Mouse (Mus musculus) effector memory CD4-positive, alpha-beta T cell, adult 7 months (primary cell): ENCODE data around the gene Pias4. TPM values are rescaled to one million over a fixed set of nuclear protein-coding genes. Genes with fewer than 3 reads are reported as not detected.

Experiments used
- polyA plus RNA-seq: library from polyadenylated mRNA; unstranded; fragments of 100-300 nt; shearing (Covaris generic); gene quantifications from one replicate; pipeline ENCODE4 v1.2.1, GENCODE M21; 2017

Pias4 gene
- polyA plus RNA-seq, result 35.9 TPM

GRCm38 (mm10) chr10:81167200-81168086, at the start of gene Pias4:
TSS of gene Pias4 (minus strand) at chr10:81167923.

GRCm38 (mm10) chr10:81201807-81202758, 34.4 kb upstream of the Pias4 start, which contains the start of gene Nmrk2:
TSS of gene Nmrk2 (minus strand) at chr10:81202051.

GRCm38 (mm10) chr10:81183805-81184204, 16.1 kb upstream of the Pias4 start, which contains the start of gene 4930442H23Rik:
TSS of gene 4930442H23Rik (minus strand) at chr10:81183849.

GRCm38 (mm10) chr10:81182336-81183333, 14.9 kb upstream of the Pias4 start, which contains the start of gene Dapk3:
TSS of gene Dapk3 (plus strand) at chr10:81183005.

GRCm38 (mm10) chr10:81176466-81177271, 8.9 kb upstream of the Pias4 start, which contains the start of gene Eef2:
TSS of gene Eef2 (plus strand) at chr10:81176631.

GRCm38 (mm10) chr10:81134966-81135681, 32.6 kb downstream of the Pias4 start, which contains the start of gene Zbtb7a:
TSS of gene Zbtb7a (plus strand) at chr10:81135220.

GRCm38 (mm10) chr10:81105565-81106112, 62.1 kb downstream of the Pias4 start, which contains the start of gene Map2k2:
TSS of gene Map2k2 (plus strand) at chr10:81105915.

Other genes with a start within 250 kb of the Pias4 start
- gene Lmnb2, start 249.7 kb downstream of the Pias4 start, polyA plus RNA-seq, result 18.5 TPM
- gene Gadd45b, start 237.8 kb downstream of the Pias4 start, polyA plus RNA-seq, result 743 TPM
- gene Gng7, start 153.0 kb downstream of the Pias4 start, polyA plus RNA-seq, result 0.55 TPM
- gene Diras1, start 142.3 kb downstream of the Pias4 start, polyA plus RNA-seq, result not detected
- gene Slc39a3, start 130.5 kb downstream of the Pias4 start, polyA plus RNA-seq, result 11.1 TPM
- 65.6 TPM for gene Sgta, start 107.7 kb downstream of the Pias4 start, polyA plus RNA-seq
- 4.3 TPM for gene Thop1, start 97.9 kb downstream of the Pias4 start, polyA plus RNA-seq
- not detected for gene Creb3l3, start 69.0 kb downstream of the Pias4 start, polyA plus RNA-seq
- 139 TPM for gene Map2k2, start 62.0 kb downstream of the Pias4 start, polyA plus RNA-seq
- gene Zbtb7a, start 32.7 kb downstream of the Pias4 start, polyA plus RNA-seq, result 79.6 TPM
- 829 TPM for gene Eef2, start 8.7 kb upstream of the Pias4 start, polyA plus RNA-seq
- gene Dapk3, start 15.1 kb upstream of the Pias4 start, polyA plus RNA-seq, result 82.9 TPM
- 0.32 TPM for gene 4930442H23Rik, start 15.9 kb upstream of the Pias4 start, polyA plus RNA-seq
- 0.76 TPM for gene Nmrk2, start 34.1 kb upstream of the Pias4 start, polyA plus RNA-seq
- 3.1 TPM for gene Atcay, start 62.9 kb upstream of the Pias4 start, polyA plus RNA-seq
- gene Zfr2, start 65.2 kb upstream of the Pias4 start, polyA plus RNA-seq, result 4.9 TPM
- gene Matk, start 85.0 kb upstream of the Pias4 start, polyA plus RNA-seq, result 20.1 TPM
- gene Mrpl54, start 99.0 kb upstream of the Pias4 start, polyA plus RNA-seq, result 136 TPM
- 37.0 TPM for gene Apba3, start 99.0 kb upstream of the Pias4 start, polyA plus RNA-seq
- 11.5 TPM for gene Tjp3, start 123.7 kb upstream of the Pias4 start, polyA plus RNA-seq
- gene Pip5k1c, start 125.0 kb upstream of the Pias4 start, polyA plus RNA-seq, result 88.8 TPM
- gene Cactin, start 153.2 kb upstream of the Pias4 start, polyA plus RNA-seq, result 42.7 TPM
- 15.1 TPM for gene Tbxa2r, start 160.8 kb upstream of the Pias4 start, polyA plus RNA-seq
- not detected for gene Gipc3, start 175.3 kb upstream of the Pias4 start, polyA plus RNA-seq
- gene Hmg20b, start 182.6 kb upstream of the Pias4 start, polyA plus RNA-seq, result 28.3 TPM
- 1.8 TPM for gene Mfsd12, start 189.6 kb upstream of the Pias4 start, polyA plus RNA-seq
- 0.84 TPM for gene 4930404N11Rik, start 197.9 kb upstream of the Pias4 start, polyA plus RNA-seq
- gene Fzr1, start 210.6 kb upstream of the Pias4 start, polyA plus RNA-seq, result 49.3 TPM
- gene Dohh, start 216.5 kb upstream of the Pias4 start, polyA plus RNA-seq, result 49.7 TPM
- gene Gm48551, start 216.5 kb upstream of the Pias4 start, polyA plus RNA-seq, result 5.1 TPM
- gene Gm48552, start 221.1 kb upstream of the Pias4 start, polyA plus RNA-seq, result not detected
- gene Smim24, start 225.1 kb upstream of the Pias4 start, polyA plus RNA-seq, result 1.4 TPM